Mouse (Mus musculus) adrenal gland, adult (tissue): ENCODE data around the gene Rrm2.
"Not testable (repeated sequence)": the region's sequence is repeated elsewhere in the genome, so short reads cannot be mapped to it uniquely, and the experiment has no call there.

Experiments
- DNase-seq, 2 experiments: peaks; one replicate each; pipeline ENCODE4 v3.0.0; 2022 to 2023; ENCODE audit warnings: low spot score in 1 of 2; ENCODE audit not compliant: inconsistent age in 2 of 2

Rrm2 gene

GRCm38 (mm10) chr12:24703013-24703412 is 5.0 kb upstream of the Rrm2 start:
- no peak for DNase-seq

GRCm38 (mm10) chr12:24705502-24706263 is 2.4 kb upstream of the Rrm2 start:
- peak; percentile 81 to 86 for DNase-seq

- DNase-seq = peak; percentile 46 to 60
Observed at GRCm38 (mm10) chr12:24706764-24707479, 1.1 kb upstream of the Rrm2 start.

GRCm38 (mm10) chr12:24707480-24707802 is 600 bp upstream of the Rrm2 start:
- DNase-seq = no peak

- peak in 1 of 2 experiments; percentile 71 for DNase-seq
Observed at GRCm38 (mm10) chr12:24708824-24709218, 780 bp downstream of the Rrm2 start.

- DNase-seq = peak; percentile 41 to 72
Observed at GRCm38 (mm10) chr12:24709409-24709808, 1.4 kb downstream of the Rrm2 start.

- DNase-seq = peak; percentile 48 to 91
Observed at GRCm38 (mm10) chr12:24709831-24710508, 1.9 kb downstream of the Rrm2 start.

GRCm38 (mm10) chr12:24710672-24711071 is 2.6 kb downstream of the Rrm2 start:
- peak in 1 of 2 experiments; percentile 66 for DNase-seq

GRCm38 (mm10) chr12:24712396-24712795 is 4.4 kb downstream of the Rrm2 start:
- no peak for DNase-seq

- no peak for DNase-seq
Observed at GRCm38 (mm10) chr12:24714579-24715255, 6.7 kb downstream of the Rrm2 start.

GRCm38 (mm10) chr12:24715268-24715896 is 7.3 kb downstream of the Rrm2 start:
- DNase-seq = no peak

- DNase-seq = peak; percentile 55 to 83
Observed at GRCm38 (mm10) chr12:24716721-24717301, 8.8 kb downstream of the Rrm2 start.

- no peak for DNase-seq
Observed at GRCm38 (mm10) chr12:24723434-24723833, 15.4 kb downstream of the Rrm2 start.

GRCm38 (mm10) chr12:24723859-24724258 is 15.8 kb downstream of the Rrm2 start:
- no peak for DNase-seq

- DNase-seq = no peak
Observed at GRCm38 (mm10) chr12:24724369-24724768, 16.3 kb downstream of the Rrm2 start.

GRCm38 (mm10) chr12:24734828-24735394 is 26.9 kb downstream of the Rrm2 start:
- peak; percentile 90 to 96 for DNase-seq

GRCm38 (mm10) chr12:24736956-24737355 is 28.9 kb downstream of the Rrm2 start:
- no peak for DNase-seq

- DNase-seq = peak; percentile 46 to 73
Observed at GRCm38 (mm10) chr12:24739963-24740362, 31.9 kb downstream of the Rrm2 start.

- DNase-seq = not testable (repeated sequence)
Observed at GRCm38 (mm10) chr12:24741535-24741934, 33.5 kb downstream of the Rrm2 start.

GRCm38 (mm10) chr12:24744309-24744708 is 36.3 kb downstream of the Rrm2 start:
- no peak for DNase-seq
